Mouse (Mus musculus) forebrain, embryonic 14.5 days (tissue): ENCODE measurements around the gene Mrpl57. TPM values are rescaled to one million over a fixed set of nuclear protein-coding genes. Genes with fewer than 3 reads are reported as not detected.
"Not testable (repeated sequence)": the region's sequence is repeated elsewhere in the genome, so short reads cannot be mapped to it uniquely, and the experiment has no call there.

ENCODE experiments used
- ATAC-seq: fragments of 200-750 bp; cut with Nextera tagmentation; 2 replicates; pipeline ENCODE4 v1.8.0; 2017; ENCODE audit warnings: mild to moderate bottlenecking, moderate library complexity
- DNase-seq: peaks from one replicate; pipeline ENCODE4 v3.0.0-alpha.2; 2015; ENCODE audit warnings: low spot score
- H3K27ac ChIP-seq: fragments of 300-500 bp; sonication (generic); 2 replicates; pipeline ENCODE4 v1.5.1; 2014; ENCODE audit warnings: low read depth, mild to moderate bottlenecking, control low read depth, low read length, moderate library complexity
- H3K27me3 ChIP-seq: fragments of 300-500 bp; sonication (generic); replicated peaks from 2 replicates; pipeline ENCODE4 v1.6.1; 2014; ENCODE audit warnings: low read length, control low read depth, mixed read lengths; ENCODE audit not compliant: control insufficient read depth, insufficient read depth
- H3K36me3 ChIP-seq: fragments of 300-500 bp; sonication (generic); 2 replicates; pipeline ENCODE4 v1.6.1; 2014; ENCODE audit warnings: low read length, control low read depth; ENCODE audit not compliant: control insufficient read depth, insufficient read depth
- H3K4me1 ChIP-seq: fragments of 300-500 bp; sonication (generic); 2 replicates; pipeline ENCODE4 v1.6.1; 2014; ENCODE audit warnings: antibody characterized with exemption, low read length, control low read depth; ENCODE audit not compliant: control insufficient read depth, insufficient read depth
- H3K4me2 ChIP-seq: fragments of 300-500 bp; sonication (generic); 2 replicates; pipeline ENCODE4 v1.6.1; 2014; ENCODE audit warnings: mild to moderate bottlenecking, control low read depth, low read length
- H3K4me3 ChIP-seq: fragments of 300-500 bp; sonication (generic); 2 replicates; pipeline ENCODE4 v1.5.1; 2014; ENCODE audit warnings: low read depth, low read length, control low read depth
- H3K9ac ChIP-seq: fragments of 300-500 bp; sonication (generic); 2 replicates; pipeline ENCODE4 v1.6.1; 2014; ENCODE audit warnings: mild to moderate bottlenecking, low read length, control low read depth, moderate library complexity
- H3K9me3 ChIP-seq: fragments of 300-500 bp; sonication (generic); replicated peaks from 2 replicates; pipeline ENCODE4 v1.6.1; 2016; ENCODE audit warnings: low read length, control low read depth, mixed read lengths; ENCODE audit not compliant: control insufficient read depth
- WGBS: fragments of 180-500 bp; shearing (Covaris S2); extraction: QIAGEN DNeasy Blood & Tissue Kit; methylation state at CpG from one replicate; pipeline ENCODE4 v1.1.7; 2014; 5-methylcytosine and 5-hydroxymethylcytosine counted together
- polyA plus RNA-seq: library from polyadenylated mRNA; unstranded; fragments of >200 nt; fragmentation: Nextera tagmentation; extraction: Ambion mirVana; gene quantifications from 2 replicates; pipeline ENCODE4 v1.2.1, GENCODE M21; 2014

The Mrpl57 gene
- polyA plus RNA-seq, 1 experiment from 2014 or later: 165 TPM

GRCm38 (mm10) chr14:57848646-57849045 lies 22.6 kb downstream of the Mrpl57 start:
- DNase-seq (no peak), ATAC-seq (no peak)
- 99% methylated on average over 2 of the region's 2 CpGs for WGBS
- Histone ChIP-seq H3K9ac (no peak overlapping the region), H3K4me3 (no peak overlapping the region), H3K4me2 (no peak overlapping the region), H3K4me1 (no peaks in the 10 kb centered on the region), H3K27me3 (no peaks in the 10 kb centered on the region), H3K27ac (no peak overlapping the region), H3K9me3 (no peaks in the 10 kb centered on the region), H3K36me3 (peaks cover 43% of the 10 kb centered on the region)

- H3K36me3 ChIP-seq: peaks cover 29% of the 10 kb centered on the region; the same call in 1 of the 2 replicates
- DNase-seq: no peak
- no peaks in the 10 kb centered on the region for H3K27me3 ChIP-seq
- no peaks in the 10 kb centered on the region for H3K4me1 ChIP-seq
- ATAC-seq: no peak
- H3K27ac ChIP-seq: no peak overlapping the region
- H3K4me2 ChIP-seq: no peak overlapping the region
- H3K4me3 ChIP-seq: no peak overlapping the region
- no peak overlapping the region for H3K9ac ChIP-seq
- H3K9me3 ChIP-seq: no peaks in the 10 kb centered on the region
- 88% methylated on average over 3 of the region's 3 CpGs for WGBS
Observed at GRCm38 (mm10) chr14:57850330-57850729, 24.3 kb downstream of the Mrpl57 start.

GRCm38 (mm10) chr14:57852961-57853360 lies 26.9 kb downstream of the Mrpl57 start:
- Histone ChIP-seq H3K27me3 (no peaks in the 10 kb centered on the region), H3K9me3 (no peaks in the 10 kb centered on the region), H3K4me2 (no peak overlapping the region), H3K27ac (no peak overlapping the region), H3K36me3 (peaks cover 29% of the 10 kb centered on the region), H3K9ac (no peak overlapping the region), H3K4me1 (no peaks in the 10 kb centered on the region), H3K4me3 (no peak overlapping the region)
- DNase-seq (no peak), ATAC-seq (no peak)
- 70% methylated on average over 2 of the region's 2 CpGs for WGBS

- not testable (repeated sequence) for H3K27me3 ChIP-seq, H3K9me3 ChIP-seq, H3K27ac ChIP-seq, H3K4me1 ChIP-seq, ATAC-seq, H3K4me2 ChIP-seq, H3K4me3 ChIP-seq, DNase-seq, H3K9ac ChIP-seq
- H3K36me3 ChIP-seq: peaks cover 29% of the 10 kb centered on the region
Observed at GRCm38 (mm10) chr14:57856037-57856436, 30.0 kb downstream of the Mrpl57 start.

- H3K9me3 ChIP-seq: no peaks in the 10 kb centered on the region
- no peak overlapping the region for H3K4me2 ChIP-seq
- no peak for DNase-seq
- H3K9ac ChIP-seq: no peak overlapping the region
- no peak for ATAC-seq
- peaks cover 34% of the 10 kb centered on the region for H3K36me3 ChIP-seq
- H3K4me3 ChIP-seq: no peak overlapping the region
- WGBS: 95% methylated on average over 2 of the region's 2 CpGs
- no peaks in the 10 kb centered on the region for H3K4me1 ChIP-seq
- no peak overlapping the region for H3K27ac ChIP-seq
- no peaks in the 10 kb centered on the region for H3K27me3 ChIP-seq
Observed at GRCm38 (mm10) chr14:57858601-57859000, 32.6 kb downstream of the Mrpl57 start.

GRCm38 (mm10) chr14:57859520-57859919 lies 33.5 kb downstream of the Mrpl57 start:
- ATAC-seq (no peak), DNase-seq (no peak)
- Histone ChIP-seq H3K9ac (no peak overlapping the region), H3K27ac (no peak overlapping the region), H3K36me3 (peaks cover 43% of the 10 kb centered on the region), H3K27me3 (no peaks in the 10 kb centered on the region), H3K4me1 (no peaks in the 10 kb centered on the region), H3K4me3 (no peak overlapping the region), H3K4me2 (no peak overlapping the region), H3K9me3 (no peaks in the 10 kb centered on the region)

- WGBS: 94% methylated on average over 4 of the region's 4 CpGs
- DNase-seq: no peak
- no peaks in the 10 kb centered on the region for H3K27me3 ChIP-seq
- H3K4me2 ChIP-seq: no peak overlapping the region
- H3K27ac ChIP-seq: no peak overlapping the region
- no peaks in the 10 kb centered on the region for H3K4me1 ChIP-seq
- H3K9me3 ChIP-seq: no peaks in the 10 kb centered on the region
- peaks cover 52% of the 10 kb centered on the region for H3K36me3 ChIP-seq
- no peak for ATAC-seq
- no peak overlapping the region for H3K4me3 ChIP-seq
- H3K9ac ChIP-seq: no peak overlapping the region
Observed at GRCm38 (mm10) chr14:57861987-57862412, 36.0 kb downstream of the Mrpl57 start.

- no peak overlapping the region for H3K4me2 ChIP-seq
- H3K9ac ChIP-seq: no peak overlapping the region
- H3K27me3 ChIP-seq: no peaks in the 10 kb centered on the region
- H3K9me3 ChIP-seq: no peaks in the 10 kb centered on the region
- H3K4me3 ChIP-seq: no peak overlapping the region
- H3K4me1 ChIP-seq: no peaks in the 10 kb centered on the region
- DNase-seq (no peak), ATAC-seq (no peak)
- H3K36me3 ChIP-seq: peaks cover 52% of the 10 kb centered on the region
- H3K27ac ChIP-seq: no peak overlapping the region
- 88% methylated on average over 2 of the region's 2 CpGs for WGBS
Observed at GRCm38 (mm10) chr14:57863129-57863528, 37.1 kb downstream of the Mrpl57 start.

- ATAC-seq: no peak
Observed at GRCm38 (mm10) chr14:57865256-57865655, 39.2 kb downstream of the Mrpl57 start.

More at GRCm38 (mm10) chr14:57865256-57865655, 39.2 kb downstream of the Mrpl57 start:
- Histone ChIP-seq H3K9me3 (no peaks in the 10 kb centered on the region), H3K27me3 (no peaks in the 10 kb centered on the region), H3K4me1 (no peaks in the 10 kb centered on the region), H3K9ac (no peak overlapping the region), H3K36me3 (peaks cover 64% of the 10 kb centered on the region), H3K27ac (no peak overlapping the region), H3K4me3 (no peak overlapping the region), H3K4me2 (no peak overlapping the region)
- 90% methylated on average over 3 of the region's 3 CpGs for WGBS
- no peak for DNase-seq
